Mouse (Mus musculus): ENCODE measurements at regions not wholly inside any gene's neighbourhood (a gene's known extent, or its start where the extent isn't known, plus 50 kb on each side); places are given as distances from the start of the nearest gene placed in this dataset.

GRCm38 (mm10) chr5:149341461-149341860, 70.1 kb upstream of the Medag start:
- TF ChIP-seq CTCF (IDR thresholded peaks at IDR 0.05; ENCODE audit: insufficient read depth, low read length) (no peak), POLR2A (IDR thresholded peaks at IDR 0.05; ENCODE audit: borderline replicate concordance, extremely low read depth, low read depth, low read length) (no peak)

Data from lung, adult 2 months (tissue).